Mouse (Mus musculus) ES-Bruce4 (cell line): ENCODE data around the gene Coa3. TPM values are rescaled to one million over a fixed set of nuclear protein-coding genes. Genes with fewer than 3 reads are reported as not detected.

Source experiments
- H3K27ac ChIP-seq: 2 replicates; pipeline ENCODE4 v1.5.1; 2012; ENCODE audit warnings: low read length, inconsistent platforms; ENCODE audit not compliant: insufficient read depth
- H3K27me3 ChIP-seq: 2 replicates; pipeline ENCODE4 v1.6.1; 2012; ENCODE audit warnings: mild to moderate bottlenecking, low read length, inconsistent platforms; ENCODE audit not compliant: control insufficient read depth, poor library complexity, insufficient read depth, severe bottlenecking
- H3K36me3 ChIP-seq: 2 replicates; pipeline ENCODE4 v1.6.1; 2012; ENCODE audit warnings: inconsistent platforms, mild to moderate bottlenecking, low read length, moderate library complexity; ENCODE audit not compliant: control insufficient read depth, poor library complexity, insufficient read depth, severe bottlenecking
- H3K4me1 ChIP-seq: one replicate; pipeline ENCODE4 v1.8.1; 2011; ENCODE audit warnings: low read length; ENCODE audit not compliant: control insufficient read depth, insufficient read depth
- H3K4me3 ChIP-seq: 2 replicates; pipeline ENCODE4 v1.5.1; 2011; ENCODE audit warnings: low read depth, mild to moderate bottlenecking, low read length
- H3K9ac ChIP-seq: 2 replicates; pipeline ENCODE4 v1.6.1; 2012; ENCODE audit warnings: low read depth, mild to moderate bottlenecking, inconsistent platforms; ENCODE audit not compliant: poor library complexity, severe bottlenecking
- H3K9me3 ChIP-seq: replicated peaks from 2 replicates; pipeline ENCODE4 v1.6.1; 2012; ENCODE audit warnings: mild to moderate bottlenecking, low read length, inconsistent platforms; ENCODE audit not compliant: control insufficient read depth, poor library complexity, insufficient read depth, severe bottlenecking
- CTCF ChIP-seq: IDR thresholded peaks from one replicate; pipeline ENCODE4 v1.8.1; 2011; ENCODE audit warnings: low read depth, low read length
- EP300 ChIP-seq: IDR thresholded peaks from 2 replicates; pipeline ENCODE4 v1.6.1; 2011; ENCODE audit warnings: low read depth, low read length; ENCODE audit not compliant: insufficient read depth
- POLR2A ChIP-seq: IDR thresholded peaks from one replicate; pipeline ENCODE4 v1.8.1; 2011; ENCODE audit warnings: low read length; ENCODE audit not compliant: insufficient read depth
- polyA plus RNA-seq: library from polyadenylated mRNA; stranded (reverse); fragments of >200 nt; gene quantifications from 2 replicates; pipeline ENCODE4 v1.2.4, GENCODE M21; 2011; ENCODE audit warnings: low read depth; ENCODE audit not compliant: missing spikeins, insufficient read depth, insufficient read length

Gene Coa3
- polyA plus RNA-seq, 1 experiment, result 44.8 TPM

- TF ChIP-seq POLR2A (no peak), CTCF (no peak), EP300 (peak; percentile 81)
- no peaks in the 10 kb centered on the region for H3K36me3 ChIP-seq
- no peak overlapping the region; the same call in 1 of the 2 replicates for H3K27ac ChIP-seq
- H3K27me3 ChIP-seq, result no peaks in the 10 kb centered on the region
- H3K4me1 ChIP-seq, result no peaks in the 10 kb centered on the region
- no peaks in the 10 kb centered on the region for H3K9me3 ChIP-seq
- no peak overlapping the region for H3K9ac ChIP-seq
- no peak overlapping the region for H3K4me3 ChIP-seq
These were observed 28.8 kb upstream of the Coa3 start for GRCm38 (mm10) chr11:101307744-101308143.

GRCm38 (mm10) chr11:101302004-101302798 lies 23.3 kb upstream of the Coa3 start, which contains the start of gene Becn1:
TSS of gene Becn1 (minus strand) at chr11:101302286.
- Histone ChIP-seq H3K9me3 (no peaks in the 10 kb centered on the region), H3K9ac (peak within 1 kb of the TSS; percentile 83), H3K4me1 (peaks cover 1% of the 10 kb centered on the region), H3K27me3 (no peaks in the 10 kb centered on the region), H3K27ac (no peak within 1 kb of the TSS), H3K4me3 (peak within 1 kb of the TSS; percentile 79), H3K36me3 (peaks cover 12% of the 10 kb centered on the region; the same call in 1 of the 2 replicates)
- TF ChIP-seq CTCF, result peak; percentile 92
- TF ChIP-seq EP300, result peak; percentile 47; the same call in 1 of the 2 replicates
- no peak for TF ChIP-seq POLR2A

GRCm38 (mm10) chr11:101301299-101302003 lies 22.5 kb upstream of the Coa3 start:
- Histone ChIP-seq H3K4me1 (peaks cover 1% of the 10 kb centered on the region), H3K27ac (no peak overlapping the region), H3K9ac (peak overlapping the region; percentile 83), H3K4me3 (peak overlapping the region; percentile 79), H3K9me3 (no peaks in the 10 kb centered on the region), H3K36me3 (peaks cover 12% of the 10 kb centered on the region; the same call in 1 of the 2 replicates), H3K27me3 (no peaks in the 10 kb centered on the region)
- TF ChIP-seq CTCF (no peak), EP300 (no peak), POLR2A (no peak)

GRCm38 (mm10) chr11:101300881-101301280 lies 22.0 kb upstream of the Coa3 start:
- Histone ChIP-seq H3K9me3 (no peaks in the 10 kb centered on the region), H3K4me1 (peaks cover 1% of the 10 kb centered on the region), H3K27me3 (no peaks in the 10 kb centered on the region), H3K36me3 (peaks cover 15% of the 10 kb centered on the region), H3K9ac (peak overlapping the region; percentile 83), H3K4me3 (peak overlapping the region; percentile 79), H3K27ac (no peak overlapping the region)
- no peak for TF ChIP-seq EP300
- no peak for TF ChIP-seq POLR2A
- peak; percentile 58 for TF ChIP-seq CTCF

- H3K36me3 ChIP-seq, result peaks cover 51% of the 10 kb centered on the region
- no peak overlapping the region for H3K9ac ChIP-seq
These were observed 16.3 kb upstream of the Coa3 start for GRCm38 (mm10) chr11:101295191-101295590.

GRCm38 (mm10) chr11:101291231-101291630 lies 12.3 kb upstream of the Coa3 start:
- no peak for TF ChIP-seq EP300
- no peak for TF ChIP-seq POLR2A
- no peak for TF ChIP-seq CTCF
- Histone ChIP-seq H3K9me3 (no peaks in the 10 kb centered on the region), H3K36me3 (peaks cover 58% of the 10 kb centered on the region), H3K9ac (no peak overlapping the region), H3K27ac (no peak overlapping the region), H3K4me3 (no peak overlapping the region), H3K27me3 (no peaks in the 10 kb centered on the region), H3K4me1 (no peaks in the 10 kb centered on the region)

More at GRCm38 (mm10) chr11:101295191-101295590, 16.3 kb upstream of the Coa3 start:
- no peaks in the 10 kb centered on the region for H3K9me3 ChIP-seq
- H3K27me3 ChIP-seq, result no peaks in the 10 kb centered on the region
- no peak for TF ChIP-seq POLR2A
- TF ChIP-seq EP300, result no peak
- TF ChIP-seq CTCF, result no peak
- no peak overlapping the region for H3K27ac ChIP-seq
- H3K4me3 ChIP-seq, result no peak overlapping the region
- H3K4me1 ChIP-seq, result no peaks in the 10 kb centered on the region
